Mouse (Mus musculus): ENCODE data around the gene Dynlrb1. TPM values are rescaled to one million over a fixed set of nuclear protein-coding genes. Genes with fewer than 3 reads are reported as not detected.

Gene Dynlrb1
- polyA plus RNA-seq, 1 experiment, result 867 TPM

- Histone ChIP-seq H3K4me1 (ENCODE audit: control insufficient read depth, insufficient read depth, low read length) (no peaks in the 10 kb centered on the region), H3K4me3 (ENCODE audit: insufficient read depth, low read length) (peak overlapping the region; percentile 78), H3K27ac (ENCODE audit: insufficient read depth, low read length) (no peak overlapping the region)
- TF ChIP-seq POLR2A (IDR thresholded peaks at IDR 0.05; ENCODE audit: extremely low read depth, insufficient read depth, low read length) (no peak), CTCF (IDR thresholded peaks at IDR 0.05; ENCODE audit: extremely low read depth, insufficient read depth, low read length) (no peak)
Observed at GRCm38 (mm10) chr2:155277721-155278120, 41.4 kb downstream of the Dynlrb1 start.

GRCm38 (mm10) chr2:155278361-155278760, 42.0 kb downstream of the Dynlrb1 start:
- no peak for TF ChIP-seq CTCF (IDR thresholded peaks at IDR 0.05; ENCODE audit: extremely low read depth, insufficient read depth, low read length)
- no peak for TF ChIP-seq POLR2A (IDR thresholded peaks at IDR 0.05; ENCODE audit: extremely low read depth, insufficient read depth, low read length)
- H3K27ac ChIP-seq (ENCODE audit: insufficient read depth, low read length), result no peak overlapping the region

GRCm38 (mm10) chr2:155279163-155279562, 42.8 kb downstream of the Dynlrb1 start:
- TF ChIP-seq CTCF (IDR thresholded peaks at IDR 0.05; ENCODE audit: extremely low read depth, insufficient read depth, low read length) (no peak), POLR2A (IDR thresholded peaks at IDR 0.05; ENCODE audit: extremely low read depth, insufficient read depth, low read length) (0 out of 2 replicates have a peak, but pooled peaks have one; percentile 6)
- Histone ChIP-seq H3K4me3 (ENCODE audit: insufficient read depth, low read length) (no peak overlapping the region), H3K4me1 (ENCODE audit: control insufficient read depth, insufficient read depth, low read length) (peaks cover 2% of the 10 kb centered on the region; the same call in 1 of the 2 replicates), H3K27ac (ENCODE audit: insufficient read depth, low read length) (no peak overlapping the region)

More at GRCm38 (mm10) chr2:155278361-155278760, 42.0 kb downstream of the Dynlrb1 start:
- H3K4me1 ChIP-seq (ENCODE audit: control insufficient read depth, insufficient read depth, low read length), result no peaks in the 10 kb centered on the region
- H3K4me3 ChIP-seq (ENCODE audit: insufficient read depth, low read length), result no peak overlapping the region

GRCm38 (mm10) chr2:155280116-155280515, 43.8 kb downstream of the Dynlrb1 start:
- peaks cover 4% of the 10 kb centered on the region for H3K4me1 ChIP-seq (ENCODE audit: control insufficient read depth, insufficient read depth, low read length)
- no peak overlapping the region for H3K27ac ChIP-seq (ENCODE audit: insufficient read depth, low read length)
- TF ChIP-seq POLR2A (IDR thresholded peaks at IDR 0.05; ENCODE audit: extremely low read depth, insufficient read depth, low read length) (no peak), CTCF (IDR thresholded peaks at IDR 0.05; ENCODE audit: extremely low read depth, insufficient read depth, low read length) (no peak)
- no peak overlapping the region for H3K4me3 ChIP-seq (ENCODE audit: insufficient read depth, low read length)

- TF ChIP-seq CTCF (IDR thresholded peaks at IDR 0.05; ENCODE audit: extremely low read depth, insufficient read depth, low read length) (no peak), POLR2A (IDR thresholded peaks at IDR 0.05; ENCODE audit: extremely low read depth, insufficient read depth, low read length) (no peak)
Observed at GRCm38 (mm10) chr2:155283793-155284192, 47.5 kb downstream of the Dynlrb1 start.

GRCm38 (mm10) chr2:155284647-155285046, 48.3 kb downstream of the Dynlrb1 start:
- H3K27ac ChIP-seq (ENCODE audit: insufficient read depth, low read length), result no peak overlapping the region
- no peak overlapping the region for H3K4me3 ChIP-seq (ENCODE audit: insufficient read depth, low read length)
- H3K4me1 ChIP-seq (ENCODE audit: control insufficient read depth, insufficient read depth, low read length), result peaks cover 4% of the 10 kb centered on the region
- TF ChIP-seq POLR2A (IDR thresholded peaks at IDR 0.05; ENCODE audit: extremely low read depth, insufficient read depth, low read length) (no peak), CTCF (IDR thresholded peaks at IDR 0.05; ENCODE audit: extremely low read depth, insufficient read depth, low read length) (no peak)

More at GRCm38 (mm10) chr2:155283793-155284192, 47.5 kb downstream of the Dynlrb1 start:
- H3K4me3 ChIP-seq (ENCODE audit: insufficient read depth, low read length), result no peak overlapping the region
- H3K4me1 ChIP-seq (ENCODE audit: control insufficient read depth, insufficient read depth, low read length), result peaks cover 4% of the 10 kb centered on the region
- no peak overlapping the region for H3K27ac ChIP-seq (ENCODE audit: insufficient read depth, low read length)

- Histone ChIP-seq H3K4me1 (ENCODE audit: control insufficient read depth, insufficient read depth, low read length) (peaks cover 4% of the 10 kb centered on the region), H3K4me3 (ENCODE audit: insufficient read depth, low read length) (no peak overlapping the region), H3K27ac (ENCODE audit: insufficient read depth, low read length) (no peak overlapping the region)
- TF ChIP-seq CTCF (IDR thresholded peaks at IDR 0.05; ENCODE audit: extremely low read depth, insufficient read depth, low read length) (no peak), POLR2A (IDR thresholded peaks at IDR 0.05; ENCODE audit: extremely low read depth, insufficient read depth, low read length) (no peak)
Observed at GRCm38 (mm10) chr2:155285744-155286143, 49.4 kb downstream of the Dynlrb1 start.

- H3K4me3 ChIP-seq (ENCODE audit: insufficient read depth, low read length), result no peak overlapping the region
- no peak overlapping the region for H3K27ac ChIP-seq (ENCODE audit: insufficient read depth, low read length)
- peaks cover 4% of the 10 kb centered on the region for H3K4me1 ChIP-seq (ENCODE audit: control insufficient read depth, insufficient read depth, low read length)
- no peak for TF ChIP-seq POLR2A (IDR thresholded peaks at IDR 0.05; ENCODE audit: extremely low read depth, insufficient read depth, low read length)
- TF ChIP-seq CTCF (IDR thresholded peaks at IDR 0.05; ENCODE audit: extremely low read depth, insufficient read depth, low read length), result no peak
Observed at GRCm38 (mm10) chr2:155287456-155288250, 51.3 kb downstream of the Dynlrb1 start.

- H3K4me3 ChIP-seq (ENCODE audit: insufficient read depth, low read length), result no peak overlapping the region
- no peak overlapping the region for H3K27ac ChIP-seq (ENCODE audit: insufficient read depth, low read length)
- no peak for TF ChIP-seq POLR2A (IDR thresholded peaks at IDR 0.05; ENCODE audit: extremely low read depth, insufficient read depth, low read length)
- TF ChIP-seq CTCF (IDR thresholded peaks at IDR 0.05; ENCODE audit: extremely low read depth, insufficient read depth, low read length), result no peak
- H3K4me1 ChIP-seq (ENCODE audit: control insufficient read depth, insufficient read depth, low read length), result no peaks in the 10 kb centered on the region
Observed at GRCm38 (mm10) chr2:155290066-155290465, 53.7 kb downstream of the Dynlrb1 start.

GRCm38 (mm10) chr2:155293382-155293781, 57.0 kb downstream of the Dynlrb1 start:
- H3K27ac ChIP-seq (ENCODE audit: insufficient read depth, low read length), result no peak overlapping the region
- no peak overlapping the region for H3K4me3 ChIP-seq (ENCODE audit: insufficient read depth, low read length)
- no peak for TF ChIP-seq CTCF (IDR thresholded peaks at IDR 0.05; ENCODE audit: extremely low read depth, insufficient read depth, low read length)
- TF ChIP-seq POLR2A (IDR thresholded peaks at IDR 0.05; ENCODE audit: extremely low read depth, insufficient read depth, low read length), result no peak
- no peaks in the 10 kb centered on the region for H3K4me1 ChIP-seq (ENCODE audit: control insufficient read depth, insufficient read depth, low read length)

Measured in cortical plate, adult 2 months (tissue).